Mouse (Mus musculus) small intestine, adult 2 months (tissue): ENCODE data around the gene Foxo3.

Experiments used
- CTCF ChIP-seq: fragments of 200-500 bp; IDR thresholded peaks from 2 replicates; pipeline ENCODE4 v1.5.1; 2012; ENCODE audit warnings: low read depth, mild to moderate bottlenecking, control low read depth, inconsistent platforms, low read length, moderate library complexity, mixed read lengths; ENCODE audit not compliant: insufficient replicate concordance, insufficient read length; ENCODE audit errors: extremely low read depth
- POLR2A ChIP-seq: fragments of 200-500 bp; IDR thresholded peaks from 2 replicates; pipeline ENCODE4 v1.6.1; 2012; ENCODE audit warnings: low read depth, mild to moderate bottlenecking, control low read depth, inconsistent platforms, low read length, moderate library complexity

DNA sequence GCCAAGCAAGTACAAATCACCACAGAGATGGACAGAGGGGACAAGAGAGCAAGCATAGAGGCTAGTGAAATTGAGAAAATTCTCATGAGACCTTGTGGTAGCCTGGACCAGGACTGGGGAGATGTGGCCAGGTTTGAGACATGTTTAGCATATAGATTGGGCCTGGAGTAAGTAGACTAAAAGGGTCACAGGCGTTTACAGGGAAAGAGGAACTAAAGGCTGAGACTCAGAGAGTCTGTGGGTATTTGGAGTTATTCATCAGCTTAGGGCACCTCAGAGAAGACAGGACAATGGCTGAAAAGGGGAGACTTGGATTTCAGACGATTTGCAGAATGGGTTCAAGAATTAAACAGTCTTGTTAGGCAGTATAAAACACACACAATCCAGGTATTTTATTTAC lies 121.8 kb downstream of the Foxo3 start:
- TF ChIP-seq CTCF (no peak), POLR2A (no peak)
